In genomic region chr2:145903061-145903901, GRCm38 (mm10) we compare ENCODE assay signal across 8 mouse cellular contexts. TPM values are rescaled to one million over a fixed set of nuclear protein-coding genes. Genes with fewer than 3 reads are reported as not detected.
DNase-seq lines count a peak whose midpoint lies in the region; ATAC-seq and TF ChIP-seq lines count a peak whose summit lies in the region.

No protein-coding gene starts in this region.

- peak; percentile 74 for TF ChIP-seq CTCF in lung, postnatal 0 days (IDR thresholded peaks at IDR 0.05)

- DNase-seq in NIH3T3 (ENCODE audit: low read depth) = peak; percentile 93
- DNase-seq in cerebellum, adult 9-11 months = peak; percentile 91
- DNase-seq in frontal cortex, adult 2 months (ENCODE audit: extremely low spot score in 1 of 2, low spot score in 1 of 2) = peak; percentile 83 to 93
- DNase-seq in hindbrain, embryonic 11.5 days (ENCODE audit: low spot score) = peak; percentile 94
- DNase-seq in layer of hippocampus, postnatal 10 days (ENCODE audit: low spot score in 2 of 2) = peak; percentile 90 to 94
- peak; percentile 96 for DNase-seq in lung, postnatal 0 days (ENCODE audit: low spot score)
- peak; percentile 82 for DNase-seq in ovary, postnatal 10 days (ENCODE audit: low spot score)
- peak; percentile 87 for DNase-seq in thymus, postnatal 0 days (ENCODE audit: low spot score)

- TF ChIP-seq EP300 in lung, postnatal 0 days (IDR thresholded peaks at IDR 0.05) = no peak

- no peaks in the 10 kb centered on the region for H3K27me3 ChIP-seq in hindbrain, embryonic 11.5 days (ENCODE audit: control insufficient read depth, insufficient read depth, low read length)
- H3K27me3 ChIP-seq in lung, postnatal 0 days (replicated peaks; ENCODE audit: insufficient read depth, low read length) = no peaks in the 10 kb centered on the region

- no peaks in the 10 kb centered on the region for H3K9me3 ChIP-seq in hindbrain, embryonic 11.5 days (ENCODE audit: control insufficient read depth, low read length)
- H3K9me3 ChIP-seq in lung, postnatal 0 days (ENCODE audit: low read length) = no peaks in the 10 kb centered on the region

- H3K27ac ChIP-seq in hindbrain, embryonic 11.5 days (ENCODE audit: low read depth, low read length) = peak overlapping the region; percentile 43
- H3K27ac ChIP-seq in lung, postnatal 0 days (ENCODE audit: low read length) = peak overlapping the region; percentile 79

- no peaks in the 10 kb centered on the region for H3K36me3 ChIP-seq in hindbrain, embryonic 11.5 days (ENCODE audit: control insufficient read depth, insufficient read depth, low read length)
- H3K36me3 ChIP-seq in lung, postnatal 0 days (ENCODE audit: insufficient read depth, low read length) = no peaks in the 10 kb centered on the region

- peak overlapping the region; percentile 80 for H3K4me3 ChIP-seq in hindbrain, embryonic 11.5 days (ENCODE audit: low read depth, low read length)
- H3K4me3 ChIP-seq in lung, postnatal 0 days (ENCODE audit: low read depth, low read length) = peak overlapping the region; percentile 96

- under 1% methylated on average over 62 of the region's 68 CpGs for WGBS in hindbrain, embryonic 11.5 days
- WGBS in lung, postnatal 0 days = under 1% methylated on average over 66 of the region's 68 CpGs

- H3K4me1 ChIP-seq in hindbrain, embryonic 11.5 days (replicated peaks; ENCODE audit: control insufficient read depth, insufficient read depth, low read length) = no peaks in the 10 kb centered on the region
- H3K4me1 ChIP-seq in lung, postnatal 0 days (ENCODE audit: insufficient read depth, low read depth, low read length) = peaks cover 8% of the 10 kb centered on the region; the same call in 1 of the 2 replicates

- peak overlapping the region; percentile 74 for H3K9ac ChIP-seq in hindbrain, embryonic 11.5 days (ENCODE audit: low read depth, low read length)
- H3K9ac ChIP-seq in lung, postnatal 0 days (replicated peaks; ENCODE audit: low read depth) = peak overlapping the region; percentile 76

- peak; percentile 97 for ATAC-seq in hindbrain, embryonic 11.5 days (ENCODE audit: low FRiP score)
- peak; percentile 97 for ATAC-seq in lung, postnatal 0 days

- peak overlapping the region; percentile 57 for H3K4me2 ChIP-seq in hindbrain, embryonic 11.5 days (replicated peaks; ENCODE audit: low read depth, low read length)
- H3K4me2 ChIP-seq in lung, postnatal 0 days (replicated peaks; ENCODE audit: low read depth, low read length) = peak overlapping the region; percentile 63

RNA-seq across cellular contexts. Expression of gene Naa20, which starts 1.4 kb away (rescaled TPM):
- 71.1 and 90.5 TPM in 2 replicates for polyA plus RNA-seq in frontal cortex, adult 2 months (2012; rRNA removed)
- 139 and 146 TPM in 2 replicates for polyA plus RNA-seq in hindbrain, embryonic 11.5 days (2014; fragmentation: Nextera tagmentation; extraction: Ambion mirVana)
- total RNA-seq in layer of hippocampus, postnatal 10 days (2021) = 10 to 100 TPM; 62.3 to 69.6 TPM
- polyA plus RNA-seq in lung, postnatal 0 days (2015; fragmentation: Nextera tagmentation; extraction: Ambion mirVana) = 108 and 118 TPM in 2 replicates
- 158 and 162 TPM in 2 replicates for polyA plus RNA-seq in thymus, postnatal 0 days (2015; fragmentation: Nextera tagmentation; extraction: Ambion mirVana)

RNA-seq across cellular contexts. Expression of gene Cfap61, which starts 31.3 kb away (rescaled TPM):
- polyA plus RNA-seq in frontal cortex, adult 2 months (2012; rRNA removed) = 4.0 TPM in 2 replicates
- 1.7 and 2.4 TPM in 2 replicates for polyA plus RNA-seq in hindbrain, embryonic 11.5 days (2014; fragmentation: Nextera tagmentation; extraction: Ambion mirVana)
- total RNA-seq in layer of hippocampus, postnatal 10 days (2021) = 1 to 10 TPM; 3.6 to 4.1 TPM
- 2.2 and 4.9 TPM in 2 replicates for polyA plus RNA-seq in lung, postnatal 0 days (2015; fragmentation: Nextera tagmentation; extraction: Ambion mirVana)
- 0.15 and 0.30 TPM in 2 replicates for polyA plus RNA-seq in thymus, postnatal 0 days (2015; fragmentation: Nextera tagmentation; extraction: Ambion mirVana)

RNA-seq across cellular contexts. Expression of gene Crnkl1, which starts 31.5 kb away (rescaled TPM):
- 10.1 and 11.8 TPM in 2 replicates for polyA plus RNA-seq in frontal cortex, adult 2 months (2012; rRNA removed)
- 42.3 and 43.9 TPM in 2 replicates for polyA plus RNA-seq in hindbrain, embryonic 11.5 days (2014; fragmentation: Nextera tagmentation; extraction: Ambion mirVana)
- 10 to 100 TPM; 19.2 to 20.6 TPM for total RNA-seq in layer of hippocampus, postnatal 10 days (2021)
- 20.2 and 20.7 TPM in 2 replicates for polyA plus RNA-seq in lung, postnatal 0 days (2015; fragmentation: Nextera tagmentation; extraction: Ambion mirVana)
- polyA plus RNA-seq in thymus, postnatal 0 days (2015; fragmentation: Nextera tagmentation; extraction: Ambion mirVana) = 38.3 and 39.1 TPM in 2 replicates

Comparison
In these comparisons a context has a peak if more than half of its experiments do, and no peak if none do; other contexts are left out.
1. Peak in every context shown above with its lines: DNase-seq, ATAC-seq, H3K4me3 ChIP-seq and H3K27ac ChIP-seq.